Mouse (Mus musculus): Measurements from ENCODE around the gene Smim14.
A peak's percentile ranks its signal among the peaks of the same experiment; 100 is the strongest.
"Not testable (repeated sequence)": the region's sequence is repeated elsewhere in the genome, so short reads cannot be mapped to it uniquely, and the experiment has no call there.

The Smim14 gene

DNA sequence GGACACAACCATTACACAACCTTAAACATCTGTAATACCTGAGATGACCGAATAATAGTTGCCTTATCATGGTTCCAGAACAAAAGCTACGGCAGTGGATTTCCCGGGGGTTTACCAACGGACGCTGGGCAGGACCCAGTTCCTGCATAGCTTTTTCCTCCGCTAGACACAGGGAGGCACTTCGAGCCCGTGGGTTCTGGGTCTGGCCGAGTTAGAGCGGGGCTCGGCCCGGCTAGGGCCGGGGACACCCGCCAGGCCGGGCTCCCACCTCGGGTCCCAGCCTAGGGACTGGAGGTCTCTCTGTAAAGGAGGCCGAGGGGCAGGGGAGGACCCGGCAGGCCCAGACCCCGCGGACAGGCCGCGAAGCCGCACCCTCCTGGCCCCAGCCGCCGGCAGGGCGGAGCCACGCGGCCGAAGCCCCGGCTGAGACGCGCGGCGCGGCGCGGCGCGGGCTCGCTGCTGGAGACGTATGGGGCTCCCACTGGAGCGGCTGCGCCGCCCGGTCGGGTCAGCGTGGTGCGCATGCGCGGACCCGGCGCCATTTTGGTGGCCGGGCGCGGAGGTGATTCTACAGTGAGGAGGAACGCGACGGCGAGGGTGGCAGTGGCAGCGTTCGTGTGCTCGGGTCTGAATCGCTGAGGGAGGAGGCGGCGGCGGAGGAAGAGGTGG lies at the start of gene Smim14, which contains the start of gene Ube2k:
Gene Smim14, minus strand, starts transcription at position 434 of the 669 bp plus-strand sequence.
Gene Ube2k, plus strand, starts transcription at position 483 of the 669 bp plus-strand sequence.
- peak; percentile 92 for DNase-seq

DNA sequence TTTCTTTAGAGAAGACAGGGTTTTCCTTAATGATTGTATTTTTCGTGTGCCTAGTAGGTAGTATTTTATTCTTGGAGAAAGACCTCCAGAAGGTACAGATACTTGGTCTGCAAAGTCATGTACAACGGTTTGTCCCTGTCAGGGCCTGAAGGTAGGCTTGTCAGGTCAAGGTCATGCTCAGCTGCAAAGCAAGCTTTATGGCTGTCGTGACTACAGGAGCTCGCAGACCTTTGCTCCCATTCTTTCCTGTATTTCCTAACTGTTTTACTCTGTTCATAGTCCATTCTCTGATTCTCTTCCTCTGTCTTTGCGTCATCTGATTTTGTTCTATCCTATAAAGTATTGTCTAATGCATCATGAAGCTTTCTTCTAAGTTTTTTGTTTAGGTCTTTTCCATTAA lies 49.3 kb upstream of the Smim14 start:
- no peak for DNase-seq

DNA sequence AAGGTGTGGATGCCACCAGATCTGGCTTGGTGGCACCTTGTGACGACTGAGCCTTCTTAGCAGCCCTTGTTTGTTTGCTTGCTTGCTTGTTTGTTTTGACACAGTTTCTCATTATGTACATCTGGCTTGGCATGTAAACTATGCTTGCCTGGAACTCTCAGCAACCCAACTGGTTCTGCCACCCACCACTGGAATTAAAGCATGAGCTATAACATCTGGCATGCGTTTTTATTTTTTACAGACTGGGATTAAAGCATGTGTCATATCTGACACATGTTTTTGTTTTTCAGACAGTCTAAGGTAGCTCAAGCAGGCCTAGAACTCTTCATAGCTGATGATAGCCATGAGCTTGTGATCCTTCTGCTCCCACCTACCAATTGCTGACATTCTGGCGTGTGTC lies 41.6 kb upstream of the Smim14 start:
- no peak for DNase-seq

DNA sequence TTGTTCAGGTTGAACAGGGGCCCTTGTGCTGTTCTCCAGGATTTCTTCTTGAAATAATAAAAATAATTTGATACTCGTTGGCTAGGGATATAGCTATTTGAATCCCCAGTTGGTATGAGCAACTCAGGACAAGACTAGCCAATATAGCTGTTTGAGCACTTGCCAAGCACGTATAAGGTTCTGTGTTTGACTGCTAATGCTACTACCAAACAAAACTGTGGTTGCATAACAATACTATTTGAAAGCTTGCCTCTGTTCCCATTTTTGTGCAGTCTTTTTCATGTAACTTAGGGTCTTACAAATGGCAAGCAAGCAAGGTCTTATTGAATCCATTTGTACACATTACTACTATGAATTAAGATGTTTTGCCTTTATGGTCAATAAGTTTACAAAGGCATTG lies 38.9 kb upstream of the Smim14 start:
- no peak for DNase-seq

DNA sequence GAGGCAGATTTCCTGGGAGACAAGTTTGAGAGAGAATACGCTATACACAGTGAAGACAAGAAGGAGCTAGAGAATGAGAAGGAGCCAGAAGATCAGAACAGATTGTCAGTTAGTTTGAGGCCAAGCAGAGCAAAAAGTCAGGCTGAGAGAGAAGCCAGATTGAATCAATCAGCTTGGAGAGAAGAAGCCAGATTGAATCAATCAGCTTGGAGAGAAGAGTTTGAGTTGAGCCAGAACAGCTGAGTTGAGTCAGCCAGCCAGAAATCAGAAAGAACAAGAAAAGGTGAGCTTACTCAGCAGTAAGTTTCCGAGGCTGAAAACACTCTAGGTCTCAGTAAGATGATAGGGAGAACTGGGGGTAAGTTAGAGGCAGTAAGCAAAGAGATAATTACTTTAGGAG lies 37.9 kb upstream of the Smim14 start:
- DNase-seq = no peak

DNA sequence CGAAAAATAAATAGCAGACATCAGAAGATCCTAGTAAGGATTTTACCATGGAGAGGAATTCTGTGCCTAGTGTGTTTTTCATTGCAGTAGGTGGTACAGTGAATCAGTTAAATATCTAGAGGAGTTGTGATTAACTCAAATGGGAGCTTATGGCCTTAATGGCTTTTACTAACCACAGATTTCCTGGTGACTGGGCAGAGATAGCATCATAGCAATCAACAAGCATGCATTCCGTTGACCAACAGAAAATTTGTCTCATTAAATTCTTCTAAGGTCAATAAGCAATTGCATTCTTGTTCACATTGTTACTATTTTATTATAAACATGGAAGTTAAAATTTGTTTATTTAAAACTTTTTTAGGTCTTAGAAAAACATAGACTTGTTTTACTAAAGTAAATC lies 28.5 kb upstream of the Smim14 start:
- DNase-seq = no peak

DNA sequence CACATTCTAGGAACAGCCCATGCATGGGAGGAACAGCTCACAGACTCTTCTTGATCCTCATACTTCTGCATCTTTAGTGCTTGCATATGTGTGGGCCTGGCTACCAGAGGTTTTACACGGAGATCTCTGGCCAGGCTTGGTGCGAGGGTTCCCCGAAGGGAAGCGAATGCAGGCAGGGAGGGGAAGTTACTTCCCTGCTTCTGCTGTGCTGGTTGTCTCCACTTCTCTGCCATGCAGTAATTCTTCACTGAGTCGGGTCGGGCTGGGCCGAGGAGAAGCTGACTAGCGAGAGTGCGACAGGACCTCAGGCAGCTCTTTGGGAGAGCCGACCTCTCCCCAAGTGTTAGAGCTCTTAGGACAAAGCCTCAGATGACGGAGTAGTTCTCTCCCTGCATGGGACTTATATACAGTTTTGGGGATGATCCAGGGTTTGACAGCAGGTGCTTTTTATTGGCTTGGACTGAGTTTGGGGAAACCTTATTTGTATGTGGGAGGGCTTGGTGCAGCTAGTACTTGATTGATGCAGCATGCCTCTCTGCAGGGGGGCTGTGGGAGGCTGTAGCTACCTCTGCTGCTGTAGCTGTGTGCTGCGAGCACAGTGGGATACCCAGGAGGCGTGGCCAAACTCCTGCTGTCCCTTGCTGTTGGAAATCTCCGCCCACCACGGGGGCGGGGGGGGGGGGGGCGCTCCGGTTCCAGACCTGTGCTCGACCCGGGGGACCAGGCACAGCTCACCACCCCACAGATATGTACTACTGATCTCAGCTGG lies 24.3 kb upstream of the Smim14 start:
- peak; percentile 23 for DNase-seq

DNA sequence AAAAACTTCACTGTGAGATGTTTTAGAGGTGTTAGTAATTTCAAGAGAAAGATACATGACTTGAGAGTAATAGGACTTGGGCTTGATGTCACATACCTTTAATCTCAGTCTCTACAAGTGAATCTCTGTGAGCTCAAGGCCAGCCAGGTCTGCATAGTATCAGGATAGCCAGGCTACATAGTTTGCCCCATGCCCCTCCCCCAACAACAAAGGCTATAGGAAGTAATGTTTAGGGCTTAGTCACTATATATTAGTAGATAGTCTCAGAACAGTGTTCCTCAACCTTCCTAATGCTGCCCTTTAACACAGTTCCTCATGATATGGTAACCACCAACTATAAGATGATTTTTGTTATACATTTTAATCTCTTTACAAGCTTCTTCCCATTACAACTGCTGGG lies 20.1 kb upstream of the Smim14 start:
- DNase-seq = no peak

DNA sequence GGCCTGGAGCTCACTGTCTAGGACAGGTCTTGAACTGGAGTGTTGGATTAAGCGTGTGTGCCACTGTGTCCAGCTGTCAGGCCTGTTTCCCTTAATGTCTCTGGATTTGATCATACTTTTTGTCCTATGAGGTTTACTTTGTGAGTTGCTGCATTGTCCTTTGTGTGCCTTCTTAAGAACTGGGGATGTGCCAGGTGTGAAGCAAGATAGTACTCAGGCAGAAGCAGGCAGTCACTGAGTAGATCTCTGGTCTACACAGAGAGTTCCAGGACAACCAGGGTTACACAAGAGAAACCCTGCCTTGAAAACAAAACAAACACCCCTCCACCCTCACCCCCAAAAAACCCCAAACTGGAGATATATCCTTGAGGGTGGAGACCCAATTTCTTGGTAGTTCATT lies 12.7 kb upstream of the Smim14 start:
- DNase-seq = no peak

DNA sequence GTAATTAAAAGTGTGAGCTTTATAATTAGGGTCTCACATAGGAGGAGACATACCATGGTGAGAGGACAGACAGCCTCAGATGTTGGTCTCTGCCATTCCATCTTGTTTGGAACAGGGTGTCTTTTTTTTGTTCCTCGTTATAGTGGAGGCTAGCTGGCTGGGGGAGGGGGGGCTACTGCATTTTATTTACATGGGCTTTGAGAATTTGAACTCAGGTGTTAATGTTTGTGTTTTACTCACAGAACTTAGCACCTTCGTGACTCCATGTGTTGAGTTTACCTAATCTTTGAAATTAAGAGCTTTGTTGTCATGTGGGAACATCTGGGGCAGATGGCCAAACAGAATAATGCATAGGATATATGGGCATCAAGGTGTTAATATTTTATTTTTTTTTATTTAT lies 7.6 kb upstream of the Smim14 start:
- no peak for DNase-seq

DNA sequence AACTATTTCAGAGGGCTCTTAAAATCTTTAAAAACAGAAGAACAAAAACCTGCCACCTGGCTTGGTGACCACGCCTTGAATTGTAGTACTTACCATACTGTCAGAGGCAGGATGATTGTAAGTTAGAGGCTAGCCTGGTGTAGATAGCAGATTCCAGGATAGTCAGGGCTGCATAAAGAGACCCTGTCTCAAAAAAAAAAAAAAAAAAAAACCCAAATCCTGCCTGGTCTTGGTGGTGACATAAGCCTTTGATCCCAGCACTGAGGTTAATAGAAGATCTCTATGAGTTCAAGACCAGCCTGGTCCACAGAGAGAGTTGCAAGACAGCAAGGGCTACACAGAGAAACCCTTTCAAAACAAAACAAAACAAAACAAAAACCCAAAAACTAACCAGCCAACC lies 6.5 kb upstream of the Smim14 start:
- DNase-seq = no peak

DNA sequence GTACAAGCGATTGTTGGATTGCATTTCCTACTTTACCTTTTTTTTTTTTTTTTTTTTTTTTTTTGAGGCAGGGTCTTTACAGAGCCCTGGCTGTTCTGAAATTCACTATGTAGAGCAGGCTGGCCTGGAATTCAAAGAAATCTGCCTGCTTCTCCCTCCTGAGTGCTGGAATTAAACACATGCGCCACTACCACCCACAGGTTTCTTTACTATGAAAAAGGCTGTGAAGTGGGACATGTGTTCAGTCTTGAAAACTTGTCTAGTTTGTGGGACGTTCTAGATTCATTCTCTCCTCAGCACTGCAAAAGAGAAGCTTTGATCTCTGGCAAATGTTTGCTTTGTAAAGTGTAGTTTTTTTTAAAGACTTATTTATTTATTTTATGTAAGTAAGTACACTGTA lies 4.9 kb upstream of the Smim14 start:
- no peak for DNase-seq

DNA sequence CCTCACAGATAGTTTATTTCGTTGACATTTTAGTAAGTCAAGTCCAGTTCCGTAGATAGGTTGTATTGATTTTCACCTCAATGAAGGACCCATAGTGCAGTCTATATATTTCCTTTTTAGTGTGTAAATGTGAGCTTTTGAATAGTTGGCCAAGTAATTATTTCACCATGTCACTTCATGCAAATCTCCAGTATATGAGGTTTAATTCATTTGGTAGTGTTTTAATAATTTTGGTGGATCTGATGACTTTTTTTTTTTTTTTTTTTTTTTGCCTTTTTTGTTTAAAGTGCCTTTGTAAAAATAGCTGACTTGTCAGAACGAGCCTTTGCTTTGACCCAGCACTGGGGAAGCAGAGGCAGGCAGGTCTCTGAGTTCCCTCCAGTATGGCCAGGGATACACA lies 2.8 kb upstream of the Smim14 start:
- no peak for DNase-seq

DNA sequence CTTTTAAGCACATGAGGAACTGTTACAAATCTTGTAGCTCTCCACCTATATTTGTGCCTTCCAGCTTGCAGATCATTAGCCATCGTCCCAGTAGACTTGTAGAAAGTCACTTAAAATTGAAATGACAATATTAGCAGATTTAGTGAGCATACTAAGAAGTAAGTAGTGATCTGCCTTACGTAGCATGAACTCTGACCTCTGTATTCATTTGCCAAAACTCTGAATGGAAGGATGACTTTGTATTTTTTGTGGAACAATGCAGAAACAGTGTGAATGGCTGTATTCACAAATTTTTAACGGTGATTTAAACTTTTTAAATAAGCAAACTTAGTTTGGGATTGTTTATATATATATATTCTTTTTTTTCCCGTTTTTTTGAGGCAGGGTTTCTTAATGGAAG lies 1.8 kb upstream of the Smim14 start:
- DNase-seq = no peak

DNA sequence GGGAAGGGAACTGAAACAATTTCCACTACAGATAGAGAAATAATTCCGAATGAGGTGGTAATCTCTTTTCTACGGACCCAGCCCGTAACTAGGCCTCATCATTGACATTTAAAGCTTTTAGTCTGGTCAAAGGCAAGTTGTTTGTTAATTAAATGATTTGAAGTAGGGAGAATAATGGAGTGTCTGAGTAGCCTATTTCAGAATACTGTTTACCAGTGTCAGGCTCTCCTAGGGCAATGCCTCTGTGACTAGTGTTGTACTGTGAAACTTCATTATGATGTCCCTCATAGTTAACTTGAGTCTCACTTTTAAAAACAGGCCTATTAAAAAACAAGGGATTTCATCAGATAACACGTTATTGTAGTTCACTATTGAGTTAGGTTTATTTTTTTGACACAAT lies 1.1 kb upstream of the Smim14 start:
- no peak for DNase-seq

DNA sequence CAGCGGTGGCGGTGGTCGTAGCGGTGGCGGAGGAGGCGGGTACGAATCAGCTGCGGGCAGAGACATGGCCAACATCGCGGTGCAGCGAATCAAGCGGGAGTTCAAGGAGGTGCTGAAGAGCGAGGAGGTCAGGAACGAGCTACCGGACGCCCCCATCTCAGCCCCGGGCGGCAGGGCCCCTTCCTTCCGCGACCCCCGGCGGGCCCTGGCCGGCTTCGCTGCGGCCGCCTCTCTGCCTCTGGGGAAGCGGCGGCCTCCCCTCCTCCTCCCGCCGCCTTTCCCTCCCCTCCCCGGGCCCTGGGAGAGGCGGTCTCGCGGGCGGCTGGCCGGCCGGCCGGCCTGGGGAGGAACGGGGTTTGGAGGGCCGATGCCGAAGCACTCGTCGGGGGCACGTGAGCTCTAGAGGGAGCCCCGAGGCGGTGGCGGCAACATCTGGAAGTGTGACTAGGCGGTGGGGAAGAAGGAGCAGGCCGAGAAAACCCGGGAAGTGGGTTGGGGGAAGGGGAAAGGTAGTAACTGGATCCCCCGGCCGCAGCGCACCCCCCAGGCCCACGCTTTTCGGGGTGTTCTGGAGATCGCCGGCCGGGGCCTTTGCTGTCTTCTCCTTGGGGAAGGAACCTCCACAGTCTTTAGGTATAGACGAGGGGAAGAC lies 562 bp upstream of the Smim14 start:
- DNase-seq = no peak

DNA sequence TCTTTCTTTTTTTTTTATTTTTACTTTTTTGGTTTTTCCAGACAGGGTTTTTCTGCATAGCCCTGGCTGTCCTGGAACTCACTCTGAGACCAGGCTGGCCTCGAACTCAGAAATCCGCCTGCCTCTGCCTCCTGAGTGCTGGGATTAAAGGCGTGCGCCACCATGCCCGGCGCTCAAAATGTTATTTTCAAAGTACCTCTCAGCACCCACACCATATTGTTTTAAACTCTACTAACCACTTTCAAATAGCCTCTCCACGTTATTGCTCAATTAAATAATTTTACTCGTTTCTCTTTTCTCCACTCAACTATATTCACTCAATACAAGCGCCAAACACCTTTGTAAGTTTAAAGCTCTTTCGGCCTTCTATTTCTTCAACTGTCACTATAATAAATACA lies 917 bp downstream of the Smim14 start:
- not testable (repeated sequence) for DNase-seq

DNA sequence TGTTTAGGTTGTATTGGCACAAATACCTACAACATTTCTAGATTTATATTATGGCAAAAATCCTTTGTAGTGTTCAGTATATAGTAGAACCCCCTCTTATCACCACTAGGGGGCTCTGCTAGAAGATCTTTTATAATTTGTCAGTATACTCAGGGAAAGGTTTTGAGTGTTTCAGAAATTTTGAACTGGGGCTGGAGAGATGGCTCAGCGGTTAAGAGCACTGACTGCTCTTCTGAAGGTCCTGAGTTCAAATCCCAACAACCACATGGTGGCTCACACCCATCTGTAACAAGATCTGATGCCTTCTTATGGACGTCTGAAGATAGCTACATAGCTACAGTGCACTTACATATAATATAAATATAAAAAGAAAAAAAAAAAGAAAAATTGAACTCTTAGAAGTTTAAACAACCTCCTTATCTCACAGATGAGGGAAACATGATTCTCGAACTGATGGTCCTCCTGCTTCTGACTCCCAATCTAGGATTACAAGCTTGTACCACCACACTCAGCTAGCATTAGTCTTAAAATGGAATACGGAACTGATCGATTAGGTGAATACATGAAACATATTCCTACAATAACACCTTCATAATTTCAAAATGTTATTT lies 1.4 kb downstream of the Smim14 start:
- DNase-seq = peak; percentile 34

DNA sequence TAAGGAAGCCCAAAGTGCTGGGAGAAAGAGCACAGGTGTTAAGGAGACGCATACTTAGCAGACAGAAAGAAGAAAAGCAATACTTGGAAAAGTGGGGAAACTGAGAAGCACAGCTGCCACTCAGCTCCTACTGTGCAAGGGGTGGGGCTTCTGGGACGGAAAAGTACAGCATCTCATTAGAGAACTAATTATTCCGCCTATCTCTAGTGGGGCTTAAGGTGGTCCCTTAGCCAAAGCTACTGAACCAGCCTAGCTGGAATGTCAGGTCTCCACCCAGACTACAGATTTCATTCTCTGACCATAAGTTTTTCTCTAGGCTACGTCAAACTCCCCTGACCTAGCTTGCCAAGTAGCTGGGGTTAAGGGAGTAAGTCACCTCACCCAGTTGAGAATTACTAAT lies 2.5 kb downstream of the Smim14 start:
- no peak for DNase-seq

DNA sequence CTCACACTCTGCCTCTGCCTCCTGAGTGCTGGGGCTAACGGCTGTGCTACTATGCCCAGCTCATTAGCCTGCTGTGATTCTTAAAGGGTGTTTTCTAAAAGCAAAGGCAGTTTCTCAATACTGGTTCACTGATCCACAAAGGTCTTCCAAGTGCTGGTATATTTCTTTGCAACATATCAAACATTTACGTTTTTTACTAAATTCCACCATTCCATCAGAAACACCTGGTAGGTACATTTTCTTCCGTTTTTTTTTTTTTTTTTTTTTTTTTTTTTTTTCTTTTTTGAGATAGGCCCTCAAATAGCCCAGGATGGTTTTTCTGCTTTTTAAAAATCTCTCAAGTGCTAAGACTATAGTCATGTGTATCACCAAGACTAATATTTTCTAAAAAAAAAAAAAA lies 5.7 kb downstream of the Smim14 start:
- no peak for DNase-seq

DNA sequence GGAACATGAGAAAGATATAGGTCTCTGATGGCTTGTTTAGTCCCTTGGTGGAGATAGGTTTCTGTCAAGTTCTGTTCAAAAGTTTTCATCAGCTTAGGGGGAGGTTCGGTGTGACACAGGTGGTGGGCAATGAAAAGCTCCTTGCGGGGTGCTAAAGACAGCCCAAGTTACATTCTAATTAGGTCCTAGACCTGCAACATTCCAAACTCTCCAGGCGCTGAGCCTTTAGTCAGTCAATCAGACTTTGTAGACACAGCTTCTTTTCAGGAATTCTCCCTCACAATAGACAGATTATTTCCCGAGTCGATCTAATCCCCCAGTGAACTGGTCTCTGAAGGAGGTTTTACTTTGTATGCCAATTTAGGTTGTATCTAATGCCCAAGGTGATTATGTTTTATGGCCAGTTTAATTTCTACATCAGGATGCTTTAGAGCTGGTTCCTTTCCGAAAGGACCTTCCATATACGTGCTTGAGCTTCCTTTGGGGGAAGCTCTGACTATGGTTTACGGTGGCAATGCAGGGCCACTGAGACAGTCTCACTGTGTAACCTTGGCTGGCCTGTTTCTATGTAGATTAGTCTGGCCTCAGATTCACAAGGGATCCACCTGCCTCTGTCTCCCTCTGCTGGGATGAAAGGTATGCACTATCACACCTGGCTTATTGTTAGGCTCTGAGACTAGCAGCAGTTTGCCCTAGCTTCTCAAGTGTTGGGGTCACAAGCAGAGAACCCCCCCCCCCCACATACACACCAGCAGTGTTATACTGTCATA lies 11.1 kb downstream of the Smim14 start:
- no peak for DNase-seq

DNA sequence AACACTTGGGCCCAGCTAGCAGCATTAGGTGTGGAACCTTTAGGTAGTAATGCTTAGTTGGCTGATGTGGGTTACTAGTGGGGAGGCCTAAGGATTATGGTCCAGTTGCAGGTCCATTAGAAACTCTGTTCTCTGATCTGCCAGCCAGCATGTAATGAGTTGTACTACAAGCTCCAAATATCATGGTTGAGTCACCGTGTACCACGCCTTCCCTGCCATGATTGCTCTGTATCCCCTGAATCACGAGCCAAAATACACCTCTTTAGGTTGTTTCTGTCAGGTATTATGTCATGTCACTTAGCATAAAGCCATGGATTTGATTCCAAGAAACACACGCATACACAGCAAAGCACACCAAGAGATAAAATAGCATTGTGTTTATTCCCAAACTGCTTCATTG lies 12.2 kb downstream of the Smim14 start:
- no peak for DNase-seq

DNA sequence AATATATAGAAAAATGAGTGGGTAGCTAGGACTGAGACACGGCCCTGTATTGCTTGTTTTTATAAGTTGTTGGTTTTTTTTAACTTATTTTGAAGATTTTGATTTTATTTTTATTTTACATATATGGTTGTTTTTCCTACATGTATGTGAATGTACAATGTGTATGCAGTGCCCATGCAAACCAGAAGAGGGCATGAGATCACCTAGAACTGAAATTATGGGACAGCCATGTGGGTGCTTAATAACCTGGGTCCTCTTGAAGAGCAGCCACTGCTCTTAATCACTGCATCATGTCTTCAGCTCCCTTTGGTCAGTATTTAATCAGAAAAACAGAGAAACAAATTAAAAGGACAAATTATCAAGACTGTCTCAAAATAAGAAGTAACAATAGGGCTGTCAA lies 15.2 kb downstream of the Smim14 start:
- no peak for DNase-seq
